Mouse (Mus musculus) layer of hippocampus, postnatal 10 days (tissue): ENCODE measurements around the gene Rufy2. TPM values are rescaled to one million over a fixed set of nuclear protein-coding genes. Genes with fewer than 3 reads are reported as not detected.

Source experiments
- DNase-seq, 2 experiments: peaks; one replicate each; pipeline ENCODE4 v3.0.0; 2021; ENCODE audit warnings: low spot score in 2 of 2
- long read RNA-seq: library from polyadenylated mRNA; stranded (forward); transcript quantifications from one replicate; pipeline ENCODE4 v2.0.0, GENCODE M21; 2023
- total RNA-seq, 2 experiments: library from RNA; stranded (reverse); gene quantifications; 2 replicates each; pipeline ENCODE4 v1.2.3; 2021

The Rufy2 gene
- 10 to 100 TPM; 67.4 to 76.3 TPM for total RNA-seq
- long read RNA-seq, full-length matches to known transcripts: 22 of 52 reads
- long read RNA-seq, partial matches to known transcripts: 4 of 52 reads
- long read RNA-seq, other reads (novel, unspliced or antisense): 26 of 52 reads

GRCm38 (mm10) chr10:62980039-62980954 is at the start of gene Rufy2:
Gene Rufy2 (plus strand): TSS chr10:62980223.
- DNase-seq: peak; percentile 89 to 92

GRCm38 (mm10) chr10:62932381-62932780 is 47.6 kb upstream of the Rufy2 start:
- no peak for DNase-seq

- DNase-seq: no peak
Measured at GRCm38 (mm10) chr10:62944975-62945580, 34.9 kb upstream of the Rufy2 start.

- peak; percentile 72 to 83 for DNase-seq
Measured at GRCm38 (mm10) chr10:62946738-62947471, 33.1 kb upstream of the Rufy2 start, which contains the start of gene Dna2. Gene Dna2 (plus strand): TSS chr10:62947026.

- DNase-seq: no peak
Measured at GRCm38 (mm10) chr10:62948551-62948950, 31.5 kb upstream of the Rufy2 start.

GRCm38 (mm10) chr10:62963956-62964355 is 16.1 kb upstream of the Rufy2 start:
- DNase-seq: no peak

GRCm38 (mm10) chr10:62965796-62966195 is 14.2 kb upstream of the Rufy2 start:
- DNase-seq: no peak

GRCm38 (mm10) chr10:62966291-62966690 is 13.7 kb upstream of the Rufy2 start:
- DNase-seq: no peak

- DNase-seq: peak in 1 of 2 experiments; percentile 12
Measured at GRCm38 (mm10) chr10:62971821-62972220, 8.2 kb upstream of the Rufy2 start.

- DNase-seq: no peak
Measured at GRCm38 (mm10) chr10:62979667-62980038, 370 bp upstream of the Rufy2 start.

- no peak for DNase-seq
Measured at GRCm38 (mm10) chr10:62984072-62984471, 4.0 kb downstream of the Rufy2 start.

- DNase-seq: no peak
Measured at GRCm38 (mm10) chr10:62984495-62984894, 4.5 kb downstream of the Rufy2 start.

- peak; percentile 44 to 51 for DNase-seq
Measured at GRCm38 (mm10) chr10:62987341-62987740, 7.3 kb downstream of the Rufy2 start.

GRCm38 (mm10) chr10:62990636-62991035 is 10.6 kb downstream of the Rufy2 start:
- no peak for DNase-seq

GRCm38 (mm10) chr10:62993991-62994390 is 14.0 kb downstream of the Rufy2 start:
- DNase-seq: no peak

GRCm38 (mm10) chr10:63000584-63000983 is 20.6 kb downstream of the Rufy2 start:
- no peak for DNase-seq

GRCm38 (mm10) chr10:63003252-63003651 is 23.2 kb downstream of the Rufy2 start:
- DNase-seq: no peak

GRCm38 (mm10) chr10:63004556-63004955 is 24.5 kb downstream of the Rufy2 start:
- DNase-seq: peak in 1 of 2 experiments; percentile 18

GRCm38 (mm10) chr10:63008193-63008592 is 28.2 kb downstream of the Rufy2 start:
- no peak for DNase-seq

GRCm38 (mm10) chr10:63010268-63010667 is 30.2 kb downstream of the Rufy2 start:
- DNase-seq: no peak

- DNase-seq: no peak
Measured at GRCm38 (mm10) chr10:63011556-63011955, 31.5 kb downstream of the Rufy2 start.
